Mouse (Mus musculus) retina, adult 2 months (tissue): ENCODE measurements around the gene Ddit4.

ENCODE experiments used
- DNase-seq: peaks from one replicate; pipeline ENCODE4 v3.0.0-alpha.2; 2012; ENCODE audit warnings: low read depth, low spot score

Gene Ddit4

DNA sequence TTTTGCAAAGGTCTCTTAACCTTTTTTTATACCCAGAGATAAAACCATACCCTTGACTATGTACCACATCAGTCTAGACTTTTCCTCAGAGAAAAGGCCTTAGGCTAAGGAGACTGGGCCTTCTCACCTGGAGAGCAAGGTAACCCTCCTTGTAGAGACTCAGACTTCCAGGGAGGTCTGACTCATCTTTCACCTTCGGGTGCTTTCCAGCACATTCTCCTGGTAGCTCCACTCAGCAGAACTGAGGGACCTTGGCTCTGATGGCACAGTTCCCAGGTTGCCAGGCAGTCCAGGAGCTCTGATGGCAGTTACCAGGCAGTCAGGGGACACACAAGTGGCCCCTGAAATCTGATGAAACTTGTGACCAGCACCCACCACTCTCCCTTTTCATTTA is 2.4 kb downstream of the Ddit4 start:
- no peak for DNase-seq

DNA sequence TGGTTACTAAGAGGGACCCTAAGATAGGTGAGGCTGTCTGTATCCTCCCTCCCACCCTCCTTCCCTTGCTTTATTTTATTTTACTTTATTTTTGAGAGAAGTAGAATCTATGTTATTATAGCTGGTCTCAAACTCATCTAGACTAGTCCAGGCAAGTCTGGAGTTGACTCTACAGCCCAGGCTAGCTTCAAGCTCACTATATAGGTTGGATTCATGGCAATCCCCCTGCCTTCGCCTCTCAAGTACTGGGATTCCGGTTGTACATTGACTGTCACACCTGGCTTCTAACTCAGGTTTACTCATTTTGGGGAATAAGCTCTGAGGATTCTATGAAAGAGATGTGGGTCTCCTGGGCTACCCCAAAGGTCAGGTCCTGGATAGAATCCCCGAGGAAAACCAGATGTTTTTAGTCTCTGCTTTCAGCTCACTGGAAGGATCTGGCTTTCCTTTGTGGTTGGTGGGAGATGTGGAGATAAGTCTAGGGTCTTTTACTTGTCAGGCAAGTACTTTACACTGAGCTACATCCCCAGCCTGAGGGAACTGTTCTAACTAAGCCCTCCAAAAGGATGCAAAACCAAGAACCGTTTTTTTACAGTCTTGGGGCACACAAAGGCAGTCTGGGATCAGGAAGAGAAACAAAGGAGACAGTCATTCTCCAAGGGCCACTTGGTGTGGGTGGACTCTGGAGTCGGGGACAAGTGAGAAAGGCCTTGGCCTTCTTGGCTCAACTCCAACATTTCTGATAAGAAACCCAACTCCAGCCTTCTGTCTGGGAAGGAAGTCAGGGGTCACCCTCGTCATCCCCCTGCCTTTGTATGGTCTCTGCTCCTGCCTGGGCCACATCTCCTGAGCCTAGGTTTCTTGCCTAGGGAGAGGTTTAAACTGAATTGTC is 3.0 kb downstream of the Ddit4 start:
- no peak for DNase-seq

DNA sequence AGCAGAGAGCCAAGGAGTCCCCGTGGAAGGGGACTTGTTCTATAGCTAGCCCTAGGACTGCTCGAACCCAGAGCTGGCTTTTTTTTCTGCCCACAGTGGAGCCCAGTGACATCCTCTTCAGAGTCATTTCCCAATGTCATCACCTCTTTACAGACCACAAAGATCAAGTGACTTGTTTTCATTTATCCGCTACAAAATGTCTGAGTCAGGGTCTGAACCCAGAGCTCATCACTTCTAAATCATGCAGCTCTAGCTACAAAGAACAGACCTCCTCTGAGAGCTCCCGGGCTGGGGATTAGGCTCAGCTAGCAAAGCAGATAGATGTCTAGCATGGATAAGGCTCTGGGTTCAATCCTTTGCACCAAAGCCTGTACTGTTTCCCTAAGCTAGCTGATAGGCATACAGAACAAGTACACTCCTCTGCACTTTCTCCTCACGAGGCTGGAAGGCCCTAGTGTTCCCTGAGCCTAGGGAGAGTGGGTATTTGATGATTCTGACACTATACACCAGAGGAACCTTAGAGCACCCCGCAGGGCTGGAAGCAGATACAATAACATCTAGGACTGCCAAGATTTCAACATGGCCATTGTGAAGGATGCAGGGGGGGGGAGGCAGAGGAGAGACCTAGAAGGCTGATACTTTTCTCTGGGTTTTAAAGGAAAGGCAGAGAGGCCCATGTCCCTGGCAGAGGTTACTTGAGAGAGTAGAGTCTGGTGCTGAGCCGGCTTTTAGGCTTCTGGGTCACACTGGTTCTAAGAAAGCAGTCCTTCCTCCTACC is 4.1 kb downstream of the Ddit4 start:
- no peak for DNase-seq

DNA sequence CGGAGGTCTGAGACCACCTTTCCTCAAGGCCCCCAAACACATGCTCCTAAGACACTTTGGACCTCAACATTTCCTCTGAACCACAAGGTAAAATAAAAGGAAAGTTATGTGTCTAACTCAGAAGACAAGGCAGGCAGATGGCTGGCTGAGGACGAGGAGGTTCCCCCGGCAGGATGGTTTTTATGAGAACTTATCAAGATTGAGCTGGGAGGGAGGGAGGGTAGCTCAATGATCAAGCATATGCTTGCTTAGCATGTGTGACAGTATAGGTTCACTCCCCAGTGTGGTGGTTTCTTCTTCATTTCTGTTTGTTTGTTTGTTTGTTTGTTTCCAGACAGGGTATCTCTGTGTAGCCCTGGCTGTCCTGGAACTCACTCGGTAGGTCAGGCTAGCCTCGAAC is 5.3 kb downstream of the Ddit4 start:
- no peak for DNase-seq

DNA sequence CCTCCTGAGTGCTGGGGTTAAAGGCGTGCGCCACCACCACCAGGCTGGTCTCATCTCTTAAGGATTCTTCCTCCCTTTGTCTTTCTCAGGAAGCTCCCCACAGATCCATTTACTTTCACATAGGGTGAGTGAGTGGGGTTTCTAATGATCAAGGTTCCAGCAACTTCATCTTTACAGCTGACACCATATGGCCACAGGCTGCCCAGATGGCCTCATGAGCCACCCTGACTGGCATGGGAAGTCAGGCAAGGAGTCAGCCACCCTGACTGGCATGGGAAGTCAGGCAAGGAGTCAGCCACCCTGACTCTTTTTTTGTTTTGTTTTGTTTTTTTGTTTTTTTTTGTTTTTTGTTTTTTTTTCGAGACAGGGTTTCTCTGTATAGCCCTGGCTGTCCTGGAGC is 6.2 kb downstream of the Ddit4 start:
- no peak for DNase-seq

DNA sequence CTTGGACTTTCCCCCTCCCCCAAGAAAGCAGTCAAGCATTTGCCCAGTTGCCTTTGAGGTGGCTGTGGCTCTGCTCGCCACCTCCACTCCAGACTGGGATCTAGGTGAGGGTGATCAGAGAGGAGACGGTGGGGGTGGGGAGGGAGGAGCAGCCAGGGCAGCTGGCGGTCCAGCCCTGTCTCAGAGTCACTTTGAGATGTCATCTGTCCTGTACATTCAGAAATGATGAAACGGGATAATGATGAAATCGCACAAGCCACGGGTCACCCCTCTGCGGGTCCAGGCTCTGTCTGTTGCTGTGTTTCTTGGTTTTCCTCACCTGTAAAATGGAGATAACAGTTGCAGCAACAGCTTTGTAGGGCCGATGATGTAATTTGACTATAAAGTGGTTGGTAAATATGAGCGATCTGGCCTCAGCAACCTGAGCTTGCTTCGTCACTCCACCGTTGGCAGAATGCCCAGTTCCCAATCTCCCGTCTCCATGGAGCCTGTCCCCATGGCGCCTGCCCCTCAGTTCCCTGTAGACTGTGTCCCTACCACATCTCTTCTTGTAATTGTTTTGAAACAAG is 8.1 kb downstream of the Ddit4 start:
- no peak for DNase-seq

DNA sequence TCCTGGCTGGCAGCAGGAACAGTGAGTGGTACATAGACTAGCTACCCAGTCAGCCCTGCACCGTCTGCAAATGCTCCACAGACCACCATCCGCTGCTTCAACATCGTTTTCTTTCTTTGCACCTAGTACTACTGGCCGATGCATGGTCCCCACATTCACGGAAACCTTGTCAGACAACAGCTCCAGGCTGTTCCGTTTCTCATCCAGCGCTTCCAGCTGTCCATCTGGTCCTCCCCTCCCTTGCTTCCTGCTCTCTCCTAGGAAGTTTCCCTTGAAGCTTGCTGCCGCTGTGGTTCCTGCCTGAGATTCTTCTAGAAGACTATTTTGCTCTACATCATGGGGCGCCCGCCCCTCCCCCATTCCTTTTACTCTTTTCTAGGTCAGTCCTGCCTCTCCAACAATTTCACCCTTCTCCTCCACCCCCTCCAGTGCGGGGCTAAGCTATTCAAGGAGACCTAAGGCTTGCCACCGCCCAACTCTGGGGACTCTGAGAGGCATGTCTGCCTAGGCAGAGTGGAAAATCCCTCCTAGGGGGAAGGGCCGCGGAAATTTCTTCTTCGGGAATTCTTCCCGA is 8.7 kb downstream of the Ddit4 start:
- DNase-seq, result no peak

DNA sequence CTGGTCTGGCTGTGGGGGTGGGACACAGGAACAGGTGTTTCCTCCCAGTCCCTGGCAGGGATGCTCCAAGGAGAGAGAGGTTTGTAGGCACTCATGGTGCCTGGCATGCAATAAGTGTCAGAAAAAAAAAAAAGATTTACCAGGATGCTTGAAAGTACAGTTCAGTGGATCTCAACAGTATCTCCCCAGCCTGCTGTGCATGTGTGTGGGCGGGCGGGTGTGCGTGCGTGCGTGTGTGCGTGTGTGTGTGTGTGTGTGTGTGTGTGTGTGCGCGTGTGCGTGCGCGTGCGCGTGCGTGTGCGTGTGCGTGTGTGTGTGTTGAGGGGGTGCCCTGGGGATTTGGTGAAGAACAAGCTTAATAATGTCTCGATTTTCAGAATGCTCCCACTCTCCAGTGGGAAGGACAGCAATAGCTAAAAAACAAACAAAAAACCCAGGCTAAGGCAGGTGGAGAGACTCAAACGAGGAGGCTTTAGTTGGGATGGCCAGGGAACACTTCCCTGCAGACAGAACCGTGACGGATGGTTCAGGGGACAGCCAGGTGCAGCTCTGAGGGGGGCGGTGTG is 9.3 kb downstream of the Ddit4 start:
- DNase-seq, result no peak

DNA sequence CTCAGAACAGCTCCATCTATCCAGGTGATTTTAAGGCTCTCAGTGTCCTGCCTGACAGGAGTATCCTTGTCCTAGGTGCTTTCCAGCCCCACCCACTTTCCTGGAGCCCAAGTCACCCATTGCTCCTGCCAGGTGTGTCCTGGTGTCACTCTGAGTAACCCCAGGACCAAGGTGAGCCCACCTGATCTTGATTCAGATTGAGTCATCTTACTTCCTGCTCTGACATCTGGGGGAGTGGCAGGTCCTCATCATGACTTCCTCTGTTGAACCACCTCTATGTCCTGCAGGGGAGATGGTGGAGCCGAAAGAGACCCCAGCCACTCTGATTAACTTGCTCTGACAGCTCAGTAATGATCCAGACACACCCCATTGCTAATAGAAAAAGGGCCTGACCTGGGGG is 12.6 kb downstream of the Ddit4 start:
- no peak for DNase-seq

DNA sequence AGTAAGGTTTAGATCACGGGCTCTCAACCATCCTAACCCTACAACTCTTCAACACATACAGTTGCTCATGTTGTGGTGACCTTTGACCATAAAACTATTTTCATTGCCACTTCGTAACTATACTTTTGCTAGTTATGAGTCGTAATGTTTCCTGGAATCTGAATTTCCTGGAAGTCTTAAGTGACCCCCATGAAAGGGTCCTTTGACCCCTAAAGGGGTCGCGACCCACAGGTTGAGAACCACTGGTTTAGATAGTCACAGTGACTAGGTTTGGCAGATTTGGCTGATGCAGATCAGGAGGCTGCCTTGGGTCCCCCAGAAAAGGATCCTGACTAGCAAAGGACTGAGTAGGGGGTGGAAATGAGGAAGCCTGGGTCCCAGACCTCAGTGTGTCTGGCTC is 13.0 kb downstream of the Ddit4 start:
- DNase-seq, result no peak

DNA sequence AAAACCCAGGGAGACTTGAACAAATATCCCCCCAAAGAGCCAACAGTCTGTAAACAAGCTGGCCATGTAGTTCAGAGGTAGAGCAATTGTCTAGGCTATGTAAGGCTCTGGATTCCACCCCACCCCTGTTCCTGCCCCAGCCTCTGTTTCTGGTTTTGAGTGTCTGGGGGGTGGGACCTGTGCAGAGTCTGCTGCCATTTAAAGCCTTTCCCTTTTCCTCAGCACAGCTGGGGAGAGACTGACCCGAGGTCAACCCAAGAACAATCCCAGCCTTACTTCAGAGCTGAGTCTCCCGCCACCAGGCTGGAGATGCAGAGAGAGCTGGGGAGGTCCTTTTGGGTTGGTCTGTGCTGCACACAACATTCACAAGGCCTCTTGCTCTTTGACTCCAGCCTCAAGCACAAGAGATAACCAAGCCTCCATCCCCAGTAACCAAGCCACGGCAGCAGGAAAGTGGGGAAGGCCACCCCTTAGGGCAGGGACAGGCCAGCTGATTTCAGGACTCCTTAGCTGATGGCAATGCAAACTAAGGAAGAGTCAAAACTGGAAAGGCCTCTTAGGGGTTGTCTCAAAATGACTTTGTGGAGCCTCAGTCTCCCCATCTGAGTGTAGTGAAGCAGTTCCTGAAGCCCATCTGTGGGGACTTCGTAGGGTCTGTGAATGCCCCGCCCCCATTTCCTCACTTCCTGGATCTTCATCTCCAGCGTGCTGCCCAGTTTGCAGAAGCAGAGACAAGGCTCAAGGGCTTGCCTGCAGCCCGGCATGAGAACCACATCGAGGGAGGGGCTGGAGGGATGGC is 15.4 kb downstream of the Ddit4 start:
- DNase-seq, result no peak

DNA sequence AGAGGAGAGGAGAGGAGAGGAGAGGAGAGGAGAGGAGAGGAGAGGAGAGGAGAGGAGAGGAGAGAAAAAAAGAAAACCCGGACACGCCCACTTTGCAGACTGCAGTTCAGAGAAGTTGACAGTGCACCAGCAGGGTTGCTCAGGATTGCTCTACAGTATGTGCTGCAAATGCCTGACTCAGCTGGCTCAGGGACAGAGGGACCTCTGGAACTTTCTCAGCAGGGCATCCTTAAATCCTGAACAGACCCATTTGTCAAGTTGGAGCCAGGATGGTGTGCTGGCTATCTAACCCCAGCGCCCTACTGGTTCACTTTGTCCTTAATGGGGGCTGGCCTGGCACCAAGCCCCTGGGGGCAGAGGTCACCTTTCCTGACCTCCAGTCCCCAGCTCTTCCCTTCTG is 17.6 kb downstream of the Ddit4 start:
- no peak for DNase-seq

DNA sequence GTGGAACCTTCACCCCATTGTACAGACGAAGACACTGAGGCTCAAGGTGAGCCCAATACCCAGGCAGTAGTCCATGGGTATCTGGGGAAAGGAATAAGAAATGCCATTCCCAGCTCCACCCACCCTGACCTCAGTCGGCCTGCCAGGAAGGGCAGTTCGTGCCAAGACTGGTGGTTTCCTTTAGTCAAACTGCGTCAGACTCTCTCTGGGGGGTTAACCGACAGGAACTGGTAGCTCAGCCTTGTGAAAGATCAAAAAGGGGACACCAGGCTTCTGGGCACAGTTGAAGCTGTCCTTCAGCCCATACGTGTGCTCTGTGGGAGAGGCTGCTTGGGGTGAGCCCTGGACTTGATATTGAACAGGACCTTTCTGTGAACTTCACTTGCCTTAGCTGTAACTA is 19.1 kb downstream of the Ddit4 start:
- DNase-seq, result no peak

DNA sequence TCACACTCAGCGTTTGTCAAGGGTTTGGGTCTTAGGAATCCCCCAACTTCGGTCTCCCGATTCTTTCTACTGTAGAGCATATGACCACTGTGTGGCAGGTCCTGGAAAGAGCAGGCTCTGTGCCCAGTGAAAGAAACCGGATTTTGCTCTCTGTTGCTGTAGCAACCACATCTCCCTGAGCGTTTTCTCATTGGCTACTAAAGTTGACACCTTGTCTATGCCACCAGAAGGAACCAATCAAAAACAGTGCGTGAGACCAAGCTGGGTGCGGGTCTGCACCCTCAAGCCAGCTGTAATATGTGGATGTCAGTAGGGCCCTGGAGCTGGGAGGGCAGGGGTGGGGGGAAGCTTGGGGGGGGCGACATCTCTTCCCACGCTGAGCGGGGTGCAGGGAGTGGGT is 20.6 kb downstream of the Ddit4 start:
- DNase-seq, result no peak

DNA sequence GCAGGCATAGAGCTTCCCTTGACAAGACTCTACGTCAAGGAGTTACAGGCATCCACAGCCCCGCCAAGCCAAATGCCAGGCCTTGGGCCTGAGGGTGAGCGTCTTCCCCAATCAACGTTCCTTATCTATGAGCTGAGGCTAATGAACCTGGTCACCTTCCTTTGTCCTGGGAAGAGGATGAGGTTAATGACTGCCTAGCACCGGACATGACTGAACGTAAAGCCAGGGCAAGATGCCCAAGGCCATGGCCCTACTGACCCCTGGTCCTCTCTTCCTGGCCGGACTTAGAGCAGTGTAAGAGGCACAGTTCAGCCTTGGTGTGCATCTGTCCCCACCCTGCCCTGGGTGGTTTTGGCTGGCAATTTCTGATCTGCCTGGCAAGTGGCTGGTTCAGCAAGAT is 22.4 kb downstream of the Ddit4 start:
- no peak for DNase-seq

DNA sequence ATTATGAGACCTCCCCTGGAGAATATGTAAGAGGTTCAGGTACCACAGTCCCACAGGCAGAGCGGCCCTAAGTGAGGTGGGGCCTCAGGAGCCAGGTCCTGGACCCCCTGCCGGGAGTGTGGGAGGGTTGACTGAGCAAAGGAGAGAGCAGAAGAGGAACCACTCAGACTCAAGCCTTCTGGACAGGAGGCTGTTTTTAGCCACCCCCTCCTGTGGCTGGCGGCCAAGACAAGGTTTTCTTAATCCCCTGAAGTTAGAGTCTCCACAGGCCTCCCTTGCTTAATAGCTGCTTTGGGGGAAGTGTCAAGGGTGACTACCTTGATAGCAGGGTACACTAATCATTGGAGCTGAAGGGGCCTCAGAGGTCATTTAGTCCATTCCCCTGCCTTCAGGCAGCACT is 27.3 kb downstream of the Ddit4 start:
- no peak for DNase-seq

DNA sequence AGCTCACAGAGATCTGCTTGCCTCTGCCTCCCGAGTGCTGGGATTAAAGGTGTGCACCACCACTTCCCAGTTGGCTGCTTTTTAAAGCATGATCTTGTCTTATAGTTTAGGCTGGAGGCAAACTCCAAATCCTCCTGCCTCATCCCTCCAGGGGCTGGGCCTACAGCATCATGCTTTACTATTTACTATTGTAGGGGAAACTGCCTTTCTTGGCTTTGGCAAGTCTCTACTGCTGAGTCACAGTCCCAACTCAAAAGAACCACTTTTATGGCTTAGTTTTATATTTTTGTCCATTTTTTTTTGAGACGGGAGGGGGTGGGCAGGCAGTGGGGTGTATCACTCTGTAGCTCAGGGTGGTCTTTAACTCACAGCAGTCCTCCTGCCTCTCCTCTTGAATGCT is 28.1 kb downstream of the Ddit4 start:
- no peak for DNase-seq

DNA sequence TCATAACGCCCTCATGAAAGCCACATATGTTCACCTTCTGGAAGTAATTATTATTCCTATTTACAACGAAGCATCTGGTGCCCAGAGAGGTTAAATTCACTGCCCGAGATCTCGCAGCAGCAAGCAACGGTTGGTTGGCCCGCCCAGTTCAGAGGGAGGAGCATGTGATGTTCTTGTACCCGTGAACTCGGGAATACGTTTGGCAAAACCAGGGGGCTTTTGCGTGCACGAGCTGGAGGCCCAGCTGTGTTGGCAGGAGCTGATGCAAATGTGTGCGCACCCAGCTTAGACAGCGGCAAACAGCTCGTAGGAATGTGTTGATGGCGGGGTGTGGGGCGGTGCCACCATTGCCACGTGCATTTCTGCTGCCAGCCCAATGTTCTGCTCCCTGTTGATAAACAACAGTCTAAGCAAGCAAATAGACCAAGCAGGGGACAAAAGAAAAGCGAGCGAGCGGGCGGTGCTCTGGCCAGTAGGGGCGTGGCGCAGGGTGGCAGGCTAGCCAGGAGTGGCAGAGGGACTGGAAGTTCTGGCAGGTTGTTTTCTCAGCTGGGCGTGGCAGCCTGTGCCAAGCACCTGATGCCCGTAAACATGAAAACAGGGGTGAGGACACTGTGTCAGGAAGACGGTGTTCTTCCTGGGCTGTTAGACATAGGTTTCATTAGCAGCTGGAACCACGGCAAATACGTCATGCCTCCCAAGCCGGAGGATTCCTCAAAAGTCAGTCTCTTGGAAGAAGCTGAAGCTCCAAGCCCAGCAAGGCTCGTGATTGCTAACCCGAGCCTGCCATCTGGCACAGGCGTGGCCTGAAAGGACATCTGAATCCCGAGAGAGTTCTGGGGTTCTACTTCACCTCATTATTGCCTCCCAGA is 30.6 kb downstream of the Ddit4 start:
- no peak for DNase-seq

DNA sequence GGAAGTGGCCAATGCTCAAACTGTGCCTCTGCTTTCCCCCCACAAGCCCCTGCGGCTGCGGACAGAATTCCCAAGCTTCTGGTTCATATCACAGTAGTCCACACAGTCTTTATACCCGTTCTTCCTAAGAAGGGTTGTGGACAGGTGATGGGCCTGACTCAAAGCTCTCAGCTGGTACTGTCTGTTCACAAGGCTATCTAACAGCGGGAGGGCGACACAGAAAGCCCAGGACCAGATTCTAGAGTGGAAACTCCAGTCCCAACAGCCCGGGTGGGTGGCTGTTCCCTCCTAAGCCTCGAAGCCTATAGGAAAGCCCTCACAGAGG is 31.2 kb downstream of the Ddit4 start:
- no peak for DNase-seq

DNA sequence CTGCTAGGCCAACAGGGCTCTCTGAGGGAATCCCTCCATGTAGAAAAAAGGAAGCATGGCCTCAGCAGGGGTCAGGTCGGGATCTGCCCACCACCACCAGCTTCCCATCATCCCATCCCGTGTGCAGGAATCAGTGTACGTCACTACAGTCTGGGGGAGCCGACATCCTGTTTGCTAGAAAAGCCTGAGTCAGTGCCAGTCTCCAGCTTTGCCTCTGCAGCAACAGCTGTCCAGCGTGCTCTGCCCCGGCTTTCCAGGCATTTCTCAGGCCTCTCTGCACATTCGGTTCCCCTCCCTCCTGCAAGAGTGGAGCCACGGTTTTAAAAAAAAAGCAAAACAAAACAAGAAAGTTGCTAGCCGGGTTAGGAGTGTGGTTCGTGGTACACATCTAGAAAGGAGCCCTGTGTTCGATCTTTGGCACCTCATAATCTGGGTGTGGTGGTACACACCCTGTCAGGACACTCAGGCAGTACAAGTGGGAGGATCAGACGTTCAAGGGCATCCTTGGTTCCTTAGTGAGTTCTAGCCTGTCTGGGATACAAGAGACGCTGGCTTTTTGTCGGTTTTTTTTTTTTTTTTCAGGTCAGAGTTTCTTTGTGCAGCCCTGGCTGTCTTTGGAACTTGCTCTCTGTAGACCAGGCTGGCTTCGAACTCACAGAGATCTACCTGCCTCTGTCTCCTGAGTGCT is 32.0 kb downstream of the Ddit4 start:
- no peak for DNase-seq
